Mouse (Mus musculus) urinary bladder, postnatal 14 days (tissue): Measurements from ENCODE around the gene Atxn2.

ENCODE experiments used
- DNase-seq: peaks from one replicate; pipeline ENCODE4 v3.0.0; 2021; ENCODE audit warnings: low spot score

Gene Atxn2

GRCm38 (mm10) chr5:121766038-121766773 is 55.1 kb downstream of the Atxn2 start:
- DNase-seq = no peak

- no peak for DNase-seq
Measured at GRCm38 (mm10) chr5:121767564-121767963, 56.4 kb downstream of the Atxn2 start.

GRCm38 (mm10) chr5:121769827-121770226 is 58.7 kb downstream of the Atxn2 start:
- peak; percentile 17 for DNase-seq

- no peak for DNase-seq
Measured at GRCm38 (mm10) chr5:121771611-121772010, 60.5 kb downstream of the Atxn2 start.

GRCm38 (mm10) chr5:121778485-121779119 is 67.5 kb downstream of the Atxn2 start:
- DNase-seq = no peak

- DNase-seq = no peak
Measured at GRCm38 (mm10) chr5:121780180-121780579, 69.0 kb downstream of the Atxn2 start.

- no peak for DNase-seq
Measured at GRCm38 (mm10) chr5:121782467-121782866, 71.3 kb downstream of the Atxn2 start.

- DNase-seq = peak; percentile 26
Measured at GRCm38 (mm10) chr5:121783862-121784500, 72.8 kb downstream of the Atxn2 start.

- no peak for DNase-seq
Measured at GRCm38 (mm10) chr5:121791026-121791425, 79.9 kb downstream of the Atxn2 start.

GRCm38 (mm10) chr5:121795800-121796199 is 84.7 kb downstream of the Atxn2 start:
- no peak for DNase-seq

GRCm38 (mm10) chr5:121798447-121798846 is 87.3 kb downstream of the Atxn2 start:
- no peak for DNase-seq

- no peak for DNase-seq
Measured at GRCm38 (mm10) chr5:121807186-121807585, 96.0 kb downstream of the Atxn2 start.

- DNase-seq = no peak
Measured at GRCm38 (mm10) chr5:121808202-121808601, 97.1 kb downstream of the Atxn2 start.

GRCm38 (mm10) chr5:121809667-121810224 is 98.6 kb downstream of the Atxn2 start:
- DNase-seq = no peak

- no peak for DNase-seq
Measured at GRCm38 (mm10) chr5:121810331-121811151, 99.4 kb downstream of the Atxn2 start.

GRCm38 (mm10) chr5:121811485-121811931 is 100.4 kb downstream of the Atxn2 start:
- no peak for DNase-seq

GRCm38 (mm10) chr5:121812526-121813243 is 101.5 kb downstream of the Atxn2 start:
- DNase-seq = no peak

GRCm38 (mm10) chr5:121813744-121814143 is 102.6 kb downstream of the Atxn2 start:
- no peak for DNase-seq

- DNase-seq = peak; percentile 76
Measured at GRCm38 (mm10) chr5:121815067-121815466, 103.9 kb downstream of the Atxn2 start.

- no peak for DNase-seq
Measured at GRCm38 (mm10) chr5:121815867-121816380, 104.8 kb downstream of the Atxn2 start.

- DNase-seq = no peak
Measured at GRCm38 (mm10) chr5:121816611-121817010, 105.5 kb downstream of the Atxn2 start.
